Mouse (Mus musculus) liver (tissue): ENCODE measurements at regions not wholly inside any gene's neighbourhood (a gene's known extent, or its start where the extent isn't known, plus 50 kb on each side); places are given as distances from the start of the nearest gene placed in this dataset.

Experiments used
- DNase-seq: peaks from one replicate; pipeline ENCODE4 v3.0.0-alpha.2; 2020; ENCODE audit warnings: mixed read lengths

DNA sequence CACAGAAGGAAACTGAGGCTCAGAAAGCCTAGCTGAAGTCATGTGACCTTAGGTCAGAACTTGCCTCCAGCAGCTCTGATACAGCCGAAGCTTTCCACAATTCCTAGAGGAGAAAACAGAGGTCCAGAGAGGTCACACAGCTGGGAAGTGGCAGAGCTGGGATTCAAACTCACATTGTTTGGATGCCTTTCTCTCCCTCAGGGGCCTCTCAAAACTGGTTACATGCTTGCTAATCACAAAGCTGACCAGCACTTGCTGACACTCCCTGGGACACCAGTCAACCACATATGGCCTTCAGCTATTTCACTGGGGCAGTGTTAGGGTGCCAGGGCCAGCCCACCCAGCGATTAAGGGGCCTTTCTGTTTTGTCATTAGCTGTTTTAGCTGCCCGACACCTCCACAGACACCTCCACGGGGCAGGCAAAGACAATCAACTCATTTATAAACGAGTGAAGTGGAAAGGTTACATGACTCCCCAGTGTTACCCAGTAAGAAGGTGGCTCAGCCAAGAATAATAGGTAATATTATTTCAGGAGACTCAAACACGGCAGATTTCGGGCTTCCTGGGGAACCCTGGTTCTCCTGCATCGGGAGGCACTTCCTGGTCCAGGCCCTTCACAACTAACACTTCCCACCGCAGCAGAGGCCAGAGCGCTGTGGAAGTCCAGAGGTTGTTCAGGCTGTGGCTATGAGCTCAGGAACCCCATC is 71.4 kb downstream of the 2410131K14Rik start:
- DNase-seq = no peak

GRCm38 (mm10) chr5:118318073-118318472 is 73.0 kb downstream of the 2410131K14Rik start:
- DNase-seq = no peak

- DNase-seq = no peak
Measured at GRCm38 (mm10) chr5:118318883-118319282, 73.9 kb downstream of the 2410131K14Rik start.

DNA sequence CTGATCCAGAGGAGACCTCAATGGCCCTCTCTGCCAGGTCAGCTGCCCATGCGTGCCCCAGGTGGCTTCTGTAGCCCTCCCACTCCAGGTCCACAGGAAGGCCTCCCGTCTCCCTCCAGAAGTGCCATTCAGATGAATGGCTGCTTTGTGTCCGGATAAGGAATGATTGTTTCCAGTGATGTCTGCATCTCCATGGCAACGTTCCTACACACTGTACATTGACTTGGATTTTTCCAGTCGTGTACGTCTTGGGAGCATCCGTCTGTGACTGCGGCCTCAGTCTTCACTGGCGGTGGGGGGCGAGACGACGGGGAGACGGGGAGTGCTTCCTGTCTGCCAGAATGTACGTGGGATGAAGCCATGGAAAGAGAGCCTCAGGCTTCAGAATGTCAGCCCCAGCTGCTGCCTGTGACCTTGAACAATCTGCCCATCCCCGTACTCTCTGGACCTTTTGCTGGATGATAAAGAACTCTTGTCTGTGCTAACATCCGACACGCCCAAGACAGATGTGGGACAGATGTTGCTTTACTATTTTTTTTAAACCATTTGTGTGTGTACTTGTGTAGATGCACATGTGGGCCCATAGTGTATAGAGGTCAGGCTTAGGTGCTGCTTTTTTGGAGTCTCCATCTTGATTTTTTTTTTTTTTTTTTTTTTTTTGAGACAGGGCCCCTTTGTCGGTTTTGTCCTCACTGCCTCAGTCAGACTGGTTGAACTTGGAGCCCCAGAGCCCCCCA is 76.9 kb downstream of the 2410131K14Rik start:
- DNase-seq = no peak

- no peak for DNase-seq
Measured at GRCm38 (mm10) chr5:118323151-118323550, 78.1 kb downstream of the 2410131K14Rik start.

DNA sequence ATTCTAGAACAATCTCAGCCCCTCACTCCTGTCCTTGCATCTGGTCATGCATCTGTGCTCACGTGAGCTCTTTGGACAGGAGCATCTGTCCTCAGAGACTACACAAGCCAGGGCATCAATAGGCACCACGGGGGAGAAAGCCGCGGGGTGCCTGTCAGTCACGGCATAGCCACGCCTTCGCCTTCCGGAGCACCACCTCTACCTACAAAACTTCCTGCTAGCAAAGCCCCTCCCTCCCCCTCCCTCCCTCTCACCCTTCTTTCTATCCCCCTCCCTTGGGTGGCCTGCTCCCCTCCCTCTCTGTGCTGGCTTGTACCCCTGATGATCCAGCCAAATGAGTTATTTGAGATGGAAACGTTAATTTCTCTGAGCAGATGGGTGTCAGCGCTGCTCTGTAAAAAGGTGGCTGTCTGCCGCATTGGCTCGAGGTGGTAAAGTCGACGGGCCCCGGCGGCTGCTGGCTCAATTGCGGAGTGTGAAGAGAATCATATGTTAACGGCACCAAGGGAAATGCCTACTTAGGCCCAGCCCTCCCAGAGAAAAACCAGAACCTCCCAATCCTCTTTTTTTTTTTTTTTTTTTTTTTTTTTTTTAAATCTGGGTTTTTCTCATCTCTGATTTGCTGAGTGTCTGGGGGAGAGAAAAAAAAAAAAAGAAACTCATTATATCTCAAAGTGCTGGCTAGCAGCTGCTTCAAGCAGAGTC is 82.0 kb downstream of the 2410131K14Rik start:
- peak; percentile 40 for DNase-seq

GRCm38 (mm10) chr5:118327961-118328712 is 83.1 kb downstream of the 2410131K14Rik start:
- peak; percentile 25 for DNase-seq

- DNase-seq = no peak
Measured at GRCm38 (mm10) chr5:118329143-118329542, 84.1 kb downstream of the 2410131K14Rik start.

GRCm38 (mm10) chr5:118331286-118331607 is 86.2 kb downstream of the 2410131K14Rik start:
- DNase-seq = no peak

DNA sequence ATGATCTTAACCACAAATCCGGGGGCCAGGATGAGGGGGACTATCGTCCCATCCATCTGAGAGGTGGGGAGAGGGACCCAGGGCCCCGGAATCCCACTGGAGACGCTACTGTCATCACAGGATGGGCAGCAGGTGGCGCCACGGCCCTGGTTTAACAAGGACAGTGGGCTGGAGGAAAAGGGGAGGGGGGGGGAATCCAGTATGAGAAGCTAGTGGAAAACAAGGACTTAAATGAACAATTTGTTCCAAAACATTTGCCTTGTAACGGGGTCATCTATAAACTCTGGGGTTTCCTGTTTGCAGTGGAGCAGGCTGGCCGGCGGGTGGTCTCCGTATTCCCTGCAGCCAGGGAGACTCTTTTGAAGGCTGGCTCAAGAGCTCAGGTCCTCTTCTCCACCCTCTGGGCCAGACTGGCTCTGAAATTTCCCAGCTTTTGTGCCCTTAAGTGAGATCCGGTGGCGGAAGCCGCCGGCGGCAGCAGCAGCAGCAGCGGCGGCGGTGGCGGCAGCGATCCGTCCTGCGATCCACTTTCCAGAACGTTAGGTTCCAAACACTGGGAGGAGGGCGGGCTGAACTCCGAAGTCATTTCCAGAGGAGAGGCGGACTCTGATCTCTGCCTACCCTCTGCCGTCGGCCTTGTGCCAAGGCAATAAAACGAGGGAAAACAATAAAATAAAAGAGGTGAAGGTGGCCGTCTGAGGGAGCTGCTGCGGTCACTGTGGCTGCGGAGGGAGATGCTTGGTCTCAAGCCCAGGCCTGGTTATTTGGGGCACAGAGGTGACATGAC is 86.8 kb downstream of the 2410131K14Rik start:
- peak; percentile 77 for DNase-seq

DNA sequence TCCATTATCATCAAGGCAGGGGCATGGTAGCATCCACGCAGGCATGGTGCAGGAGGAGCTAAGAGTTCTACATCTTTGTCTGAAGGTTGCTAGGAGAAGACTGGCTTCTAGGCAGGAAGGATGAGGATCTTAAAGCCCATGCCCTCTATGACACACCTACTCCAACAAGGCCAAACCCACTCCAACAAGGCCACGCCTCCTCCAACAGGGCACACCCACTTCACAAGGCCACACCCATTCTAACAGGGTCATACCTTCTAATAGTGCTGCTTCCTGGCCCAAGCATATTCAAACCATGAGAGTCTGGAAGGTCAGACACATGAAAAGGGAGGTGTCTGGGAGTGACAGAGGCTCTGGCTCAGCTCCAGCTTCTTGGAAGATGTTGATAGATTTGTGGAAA is 89.0 kb downstream of the 2410131K14Rik start:
- DNase-seq = no peak

DNA sequence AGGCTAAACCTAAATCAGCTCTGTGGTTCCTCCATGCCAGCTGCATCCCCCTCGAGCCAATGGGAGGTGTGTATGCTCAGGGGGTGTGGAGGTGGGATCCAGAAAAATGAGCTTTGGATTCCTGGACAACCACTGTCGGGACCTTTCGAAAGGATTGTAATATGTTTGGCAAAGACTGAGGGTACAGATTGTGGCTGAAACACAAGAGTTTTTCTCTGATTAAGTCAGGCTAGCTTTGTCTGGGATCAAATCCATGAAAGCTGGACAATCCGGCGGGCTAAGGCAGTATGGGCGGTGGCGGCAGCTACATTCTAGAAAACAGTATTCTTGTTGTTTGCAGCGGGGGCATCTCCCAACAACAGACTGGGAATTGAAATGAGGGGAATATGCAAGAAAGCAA is 93.2 kb downstream of the 2410131K14Rik start:
- DNase-seq = no peak

DNA sequence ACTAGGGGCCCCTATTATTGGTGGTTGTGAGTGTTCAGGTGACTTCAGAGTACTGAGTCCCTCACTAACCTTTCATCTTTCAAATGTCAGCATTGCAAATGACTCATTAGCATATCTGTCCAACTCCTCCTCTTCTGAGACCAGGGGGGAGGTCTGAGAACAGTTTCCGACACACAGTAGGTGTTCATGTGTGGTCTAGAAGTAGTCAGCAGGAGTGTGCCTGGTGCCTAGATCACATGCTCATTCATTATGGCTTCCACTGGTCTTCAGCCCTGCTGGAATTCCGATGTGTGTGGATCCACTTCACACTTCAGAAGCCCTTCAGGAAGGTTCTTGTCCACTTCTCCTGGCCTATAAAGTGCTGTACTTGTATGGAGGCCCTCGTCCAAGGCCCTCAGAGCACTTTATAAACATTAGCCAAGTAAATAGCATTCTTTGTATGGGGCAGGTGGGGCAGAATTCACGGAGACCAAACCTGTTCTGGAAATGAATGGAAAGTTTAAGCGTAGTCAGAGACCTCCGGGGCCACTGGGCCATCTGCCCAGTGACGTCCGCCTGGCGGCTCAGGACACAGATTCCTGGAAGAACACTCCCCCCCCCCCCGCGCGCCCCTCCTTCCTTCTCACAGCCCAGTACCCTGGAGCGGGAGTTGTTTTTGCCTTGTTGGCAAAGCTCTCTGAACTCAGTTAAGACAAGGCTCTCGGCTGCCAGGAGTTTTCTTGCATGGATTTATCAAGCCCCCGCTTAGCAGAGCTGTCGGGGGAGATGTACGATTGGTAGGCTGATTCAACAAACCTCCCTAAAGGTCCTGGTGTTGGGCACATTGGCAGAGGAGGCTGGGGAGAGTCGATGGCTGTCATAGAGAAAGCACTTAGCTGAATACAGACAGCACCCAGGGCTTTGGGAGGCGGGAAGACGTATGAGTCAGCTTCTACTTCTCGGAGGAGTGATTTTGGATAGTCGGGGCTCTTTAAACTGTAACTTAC is 94.9 kb downstream of the 2410131K14Rik start:
- DNase-seq = peak; percentile 36

GRCm38 (mm10) chr5:118343444-118344320 is 98.7 kb downstream of the 2410131K14Rik start:
- DNase-seq = no peak

- DNase-seq = no peak
Measured at GRCm38 (mm10) chr5:118345226-118345625, 100.2 kb downstream of the 2410131K14Rik start.

- DNase-seq = no peak
Measured at GRCm38 (mm10) chr5:118349057-118349456, 104.0 kb downstream of the 2410131K14Rik start.

- DNase-seq = no peak
Measured at GRCm38 (mm10) chr5:118351301-118351700, 106.3 kb downstream of the 2410131K14Rik start.

- DNase-seq = no peak
Measured at GRCm38 (mm10) chr5:118352142-118352541, 107.1 kb downstream of the 2410131K14Rik start.

GRCm38 (mm10) chr5:118353061-118353460 is 108.0 kb downstream of the 2410131K14Rik start:
- DNase-seq = no peak

DNA sequence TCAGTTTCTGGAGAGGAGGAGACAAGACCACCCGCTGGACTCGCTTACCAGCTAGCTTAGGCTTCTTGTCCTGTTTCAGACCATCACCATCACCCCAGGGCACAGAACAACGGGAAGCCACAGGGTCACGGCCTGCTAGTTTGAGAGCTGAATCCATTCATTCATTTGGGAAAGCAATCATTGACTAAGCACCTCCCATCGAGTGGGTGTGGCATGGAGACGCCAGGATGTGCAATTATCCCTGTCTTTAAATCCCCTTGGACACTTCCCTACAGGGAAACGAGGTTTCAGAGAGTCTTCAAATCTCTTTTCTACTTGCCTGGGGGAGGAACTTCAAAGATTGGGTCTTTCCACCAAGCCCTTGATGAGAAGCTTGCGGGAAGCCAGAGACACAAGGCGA is 108.7 kb downstream of the 2410131K14Rik start:
- DNase-seq = no peak
